Mouse (Mus musculus) monocyte, adult 5-6 weeks (primary cell): ENCODE results near the gene Hyal3. TPM values are rescaled to one million over a fixed set of nuclear protein-coding genes. Genes with fewer than 3 reads are reported as not detected.

Experiments used
- ATAC-seq: fragments of 153-309, 156-312 bp; replicated peaks from 2 replicates; pipeline ENCODE4 v1.8.0; 2017; ENCODE audit warnings: mild to moderate bottlenecking; ENCODE audit not compliant: low TSS enrichment, insufficient number of reproducible peaks, severe bottlenecking, poor library complexity, low FRiP score
- total RNA-seq: library from RNA; stranded (forward); fragments of 200-1000, 200-491, 200-594 nt; gene quantifications from 3 replicates; pipeline ENCODE4 v1.2.3, GENCODE M21; 2017

The Hyal3 gene
- total RNA-seq, 1 experiment from 2014 or later, result not detected

- ATAC-seq, result 0 out of 2 replicates have a peak, but pooled peaks have one; percentile 18
Observed at GRCm38 (mm10) chr9:107626844-107627277, 46.2 kb downstream of the Hyal3 start.

DNA sequence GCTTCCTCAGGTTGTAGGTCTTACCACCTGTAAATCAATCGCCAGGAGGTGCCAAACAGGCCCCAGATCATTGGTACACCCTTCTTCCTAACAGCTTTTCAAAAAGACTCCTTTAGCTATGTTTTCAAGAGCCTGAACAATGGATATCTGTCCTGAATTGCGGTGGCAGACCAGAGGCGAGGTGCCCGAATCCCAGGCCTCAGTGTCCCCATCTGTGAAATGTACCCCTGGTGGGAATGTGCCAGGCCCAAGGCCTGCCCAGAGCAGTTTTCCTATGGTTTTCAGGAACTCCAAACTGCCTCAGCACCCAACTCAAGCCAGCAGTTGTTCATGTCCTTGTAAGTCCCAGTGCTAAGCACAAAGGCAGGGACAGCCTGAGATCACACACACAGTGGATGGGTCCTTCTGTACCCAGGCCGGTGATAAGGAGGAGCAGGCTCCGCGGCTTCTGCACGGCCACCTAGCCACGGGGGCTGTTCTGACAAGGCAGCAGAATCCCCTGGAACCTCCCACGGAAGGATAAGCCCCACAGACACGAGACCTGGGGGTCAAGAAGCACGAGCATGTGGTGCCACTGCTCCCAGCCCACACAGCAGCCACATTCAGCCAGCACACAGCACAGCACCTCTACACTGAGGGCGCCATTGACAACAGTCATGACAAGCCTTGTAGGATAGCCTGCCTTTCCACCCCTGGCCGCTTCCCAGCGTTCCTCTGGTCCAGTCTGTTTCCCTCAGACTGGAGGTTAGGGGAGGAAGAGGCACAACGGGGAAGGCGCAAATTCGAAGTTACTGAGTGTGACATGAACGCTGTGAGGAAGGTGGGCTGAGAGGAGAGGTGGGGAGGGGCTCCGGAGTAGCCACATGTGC, 47.0 kb downstream of the Hyal3 start:
- no peak for ATAC-seq

GRCm38 (mm10) chr9:107628721-107629410, 48.2 kb downstream of the Hyal3 start:
- peak; percentile 73 for ATAC-seq

DNA sequence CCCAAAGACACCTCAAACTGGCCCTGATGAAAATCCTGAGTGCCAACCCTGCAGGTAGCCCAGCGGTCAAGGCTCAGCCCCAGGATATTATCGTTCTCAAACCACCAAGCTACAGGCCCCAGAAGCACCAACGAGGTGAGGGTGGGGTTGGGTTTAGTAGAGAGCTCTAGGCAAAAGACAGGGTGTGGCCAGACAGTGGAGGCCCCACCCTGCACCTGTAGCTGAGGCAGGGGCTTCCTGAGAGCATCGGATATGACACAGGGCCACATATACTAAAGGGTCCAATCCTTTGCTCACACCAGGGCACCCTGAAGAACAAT, 48.8 kb downstream of the Hyal3 start:
- ATAC-seq, result no peak

DNA sequence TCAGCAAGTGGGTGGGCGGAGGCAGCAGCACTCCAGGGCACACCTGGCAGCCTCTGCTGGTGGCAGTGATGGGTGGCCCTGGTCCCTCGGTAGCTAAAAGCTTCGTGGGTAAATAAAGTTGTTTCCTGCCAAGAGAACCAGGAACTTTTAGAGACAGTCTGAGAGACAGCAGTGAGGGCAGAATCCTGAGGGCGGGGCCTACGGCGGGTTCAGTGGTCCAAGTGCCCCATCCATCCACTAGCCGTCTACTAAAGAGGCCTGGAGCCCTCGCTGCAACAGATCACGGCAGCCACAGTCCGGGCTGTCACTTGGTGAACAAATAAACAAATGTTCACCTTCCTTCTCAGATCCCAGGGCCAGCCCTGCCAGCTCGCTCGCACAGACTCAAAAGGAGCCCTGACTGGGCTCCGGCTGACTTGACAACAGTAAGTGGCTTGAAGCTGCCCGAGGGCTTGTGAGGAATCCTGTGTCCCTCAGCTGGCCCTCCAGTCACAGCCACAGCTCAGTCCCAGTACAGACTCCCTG, 49.3 kb downstream of the Hyal3 start:
- ATAC-seq, result no peak

GRCm38 (mm10) chr9:107630576-107630975, 50.0 kb downstream of the Hyal3 start:
- ATAC-seq, result no peak

GRCm38 (mm10) chr9:107631311-107631826, 50.8 kb downstream of the Hyal3 start:
- ATAC-seq, result no peak

- no peak for ATAC-seq
Observed at GRCm38 (mm10) chr9:107631861-107632260, 51.2 kb downstream of the Hyal3 start.

GRCm38 (mm10) chr9:107632478-107632877, 51.9 kb downstream of the Hyal3 start:
- no peak for ATAC-seq

DNA sequence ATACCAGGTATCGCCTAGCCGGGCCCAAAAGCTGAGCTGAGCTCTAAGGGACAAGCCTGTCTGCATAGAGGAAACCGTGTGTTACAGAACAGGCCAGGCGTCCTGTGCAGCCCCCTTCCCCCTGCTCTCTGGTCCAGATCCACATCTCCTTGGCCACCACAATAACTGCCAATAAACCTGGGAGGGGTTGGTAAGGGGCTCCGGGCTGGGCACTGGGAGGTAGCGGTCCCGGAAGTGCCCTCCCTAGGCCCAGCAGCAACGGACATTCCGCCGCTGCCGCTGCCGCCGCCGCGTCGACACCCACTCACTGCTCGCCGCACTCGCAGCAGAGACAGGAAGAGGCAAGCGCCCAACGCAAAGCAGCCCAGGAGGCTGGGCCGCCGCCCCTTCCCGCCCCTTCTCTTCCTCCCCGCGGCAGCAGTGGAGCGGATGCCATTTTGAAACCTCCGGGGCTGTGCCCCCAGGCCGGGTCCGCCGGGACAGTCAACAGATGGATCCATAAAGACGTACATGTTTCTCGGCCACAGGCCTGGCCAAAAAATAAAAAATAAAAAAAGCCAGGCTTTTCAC, 52.6 kb downstream of the Hyal3 start:
- peak; percentile 51 for ATAC-seq

DNA sequence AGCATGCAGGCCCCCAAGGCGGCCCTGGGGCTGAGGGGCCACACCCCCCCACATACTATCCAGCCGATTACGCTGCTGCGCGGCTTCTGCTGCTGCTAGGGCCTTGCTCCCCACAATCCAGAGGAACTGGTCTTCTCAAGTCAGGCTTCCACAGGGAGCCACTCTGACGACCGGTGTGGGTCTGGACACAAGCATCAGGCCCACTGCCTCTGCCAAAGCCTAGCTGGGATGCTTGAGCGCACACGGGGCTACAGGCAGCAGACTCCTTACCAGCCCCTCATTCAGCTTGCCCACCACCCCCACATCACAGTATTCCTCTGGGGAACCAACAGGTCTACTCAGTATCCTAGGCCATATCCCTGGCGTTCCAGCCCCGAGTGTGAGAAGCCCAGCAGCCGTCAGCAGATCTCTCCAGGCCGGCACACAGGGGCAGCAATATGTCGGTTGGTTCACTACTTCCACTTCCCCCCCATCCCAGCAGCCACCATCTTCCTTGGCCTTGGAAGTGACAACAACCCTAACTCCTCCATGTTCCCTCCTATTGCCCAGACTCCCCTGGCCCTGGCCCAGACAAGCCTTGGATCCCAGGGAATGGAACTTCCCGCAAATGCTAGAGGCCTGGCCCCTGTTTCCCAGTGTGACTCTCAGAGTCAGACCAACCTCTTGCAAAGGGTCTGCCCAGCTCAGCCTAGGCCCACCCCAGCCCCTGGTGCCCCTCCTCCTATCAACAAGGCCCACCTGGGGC, 53.2 kb downstream of the Hyal3 start:
- no peak for ATAC-seq

- ATAC-seq, result no peak
Observed at GRCm38 (mm10) chr9:107634406-107635278, 54.0 kb downstream of the Hyal3 start.

DNA sequence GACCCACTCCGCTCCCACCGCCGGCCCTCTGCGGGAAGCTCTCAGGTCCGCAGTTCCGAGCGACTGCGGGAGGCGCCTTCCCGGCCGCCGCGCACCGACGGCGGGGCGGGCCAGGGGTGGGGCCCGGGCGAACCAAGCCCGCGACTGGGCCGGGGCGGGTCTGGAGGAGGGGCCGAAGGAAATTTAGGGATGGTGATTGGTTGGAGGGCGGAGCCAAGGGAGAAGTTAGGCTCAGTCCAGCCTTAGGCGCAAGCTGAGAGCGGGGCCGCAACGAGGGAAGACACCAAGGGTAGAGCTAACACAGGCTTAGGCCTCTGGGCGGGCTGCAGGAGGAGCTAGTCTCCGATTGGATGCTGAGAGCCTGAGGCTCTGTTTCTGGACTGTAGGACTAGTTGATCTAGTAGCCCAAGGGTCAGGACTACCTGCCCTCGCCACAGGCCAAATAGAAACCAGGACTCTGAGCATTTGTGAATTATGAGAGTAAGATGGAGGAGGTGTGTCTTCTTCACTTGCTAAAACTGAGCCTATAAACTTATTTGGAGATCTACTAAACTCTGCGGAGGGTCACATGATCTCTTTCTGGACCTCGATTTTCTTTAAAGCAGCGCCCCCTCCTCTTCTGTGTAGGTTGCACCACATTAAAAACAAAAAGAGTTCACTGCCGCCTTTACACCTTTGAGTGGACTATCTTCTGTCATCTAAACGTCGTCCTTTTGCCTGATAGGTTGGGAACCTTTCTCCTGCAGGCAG, 54.8 kb downstream of the Hyal3 start, which contains the start of gene Gnai2:
Gene Gnai2 (minus strand): TSS at position 89 of the 750 bp plus-strand sequence.
- ATAC-seq, result peak; percentile 90
